Mouse (Mus musculus) forebrain, embryonic 11.5 days (tissue): Measurements from ENCODE around the gene Gm13279. TPM values are rescaled to one million over a fixed set of nuclear protein-coding genes. Genes with fewer than 3 reads are reported as not detected.

Experiments
- ATAC-seq: fragments of 200-750 bp; cut with Nextera tagmentation; replicated peaks from 2 replicates; pipeline ENCODE4 v1.8.0; 2017; ENCODE audit warnings: moderate TSS enrichment; ENCODE audit not compliant: low FRiP score
- DNase-seq: peaks from one replicate; pipeline ENCODE4 v3.0.0-alpha.2; 2017; ENCODE audit warnings: low spot score
- H3K27ac ChIP-seq: fragments of 300-500 bp; sonication (generic); 2 replicates; pipeline ENCODE4 v1.5.1; 2014; ENCODE audit warnings: low read depth, low read length
- H3K27me3 ChIP-seq: fragments of 300-500 bp; sonication (generic); 2 replicates; pipeline ENCODE4 v1.6.1; 2014; ENCODE audit warnings: mild to moderate bottlenecking, low read length, mixed read lengths; ENCODE audit not compliant: control insufficient read depth, insufficient read depth
- H3K36me3 ChIP-seq: fragments of 300-500 bp; sonication (generic); 2 replicates; pipeline ENCODE4 v1.6.1; 2014; ENCODE audit warnings: mild to moderate bottlenecking, low read length, moderate library complexity, mixed read lengths; ENCODE audit not compliant: control insufficient read depth, insufficient read depth
- H3K4me1 ChIP-seq: fragments of 300-500 bp; sonication (generic); replicated peaks from 2 replicates; pipeline ENCODE4 v1.6.1; 2014; ENCODE audit warnings: low read length, mixed read lengths; ENCODE audit not compliant: control insufficient read depth, insufficient read depth
- H3K4me2 ChIP-seq: fragments of 300-500 bp; sonication (generic); 2 replicates; pipeline ENCODE4 v1.6.1; 2014; ENCODE audit warnings: low read depth, mild to moderate bottlenecking, low read length, moderate library complexity, mixed read lengths; ENCODE audit not compliant: severe bottlenecking
- H3K4me3 ChIP-seq: fragments of 300-500 bp; sonication (generic); 2 replicates; pipeline ENCODE4 v1.5.1; 2014; ENCODE audit warnings: low read depth, low read length
- H3K9ac ChIP-seq: fragments of 300-500 bp; sonication (generic); 2 replicates; pipeline ENCODE4 v1.6.1; 2014; ENCODE audit warnings: low read length
- H3K9me3 ChIP-seq: fragments of 300-500 bp; sonication (generic); 2 replicates; pipeline ENCODE4 v1.6.1; 2016; ENCODE audit warnings: low read length, mixed read lengths; ENCODE audit not compliant: control insufficient read depth
- WGBS: fragments of 180-500 bp; shearing (Covaris S2); extraction: QIAGEN DNeasy Blood & Tissue Kit; methylation state at CpG from one replicate; pipeline ENCODE4 v1.1.7; 2014; 5-methylcytosine and 5-hydroxymethylcytosine counted together
- polyA plus RNA-seq: library from polyadenylated mRNA; unstranded; fragments of >200 nt; fragmentation: Nextera tagmentation; extraction: Ambion mirVana; gene quantifications from 2 replicates; pipeline ENCODE4 v1.2.1, GENCODE M21; 2014

Gm13279 gene
- polyA plus RNA-seq, 1 experiment from 2014 or later: not detected

- H3K9ac ChIP-seq: no peak overlapping the region
- H3K4me3 ChIP-seq: no peak overlapping the region
- no peak overlapping the region for H3K4me2 ChIP-seq
- H3K27me3 ChIP-seq: no peaks in the 10 kb centered on the region
- no peaks in the 10 kb centered on the region for H3K4me1 ChIP-seq
- no peaks in the 10 kb centered on the region for H3K36me3 ChIP-seq
- 51% methylated on average over 2 of the region's 2 CpGs for WGBS
- H3K27ac ChIP-seq: no peak overlapping the region
- DNase-seq: no peak
- ATAC-seq: no peak
- no peaks in the 10 kb centered on the region for H3K9me3 ChIP-seq
Observed at GRCm38 (mm10) chr4:88845334-88845733, 48.1 kb downstream of the Gm13279 start.

Other genes starting within 250 kb of the Gm13279 start
- gene Ifna15, start 239.2 kb upstream of the Gm13279 start, polyA plus RNA-seq: not detected in 2 replicates
- not detected in 2 replicates for gene Ifna14, start 225.6 kb upstream of the Gm13279 start, polyA plus RNA-seq
- not detected in 2 replicates for gene Ifna9, start 205.0 kb upstream of the Gm13279 start, polyA plus RNA-seq
- gene Ifna12, start 194.0 kb upstream of the Gm13279 start, polyA plus RNA-seq: not detected in 2 replicates
- gene C87499, start 163.0 kb upstream of the Gm13279 start, polyA plus RNA-seq: not detected in 2 replicates
- gene Ifna13, start 152.9 kb upstream of the Gm13279 start, polyA plus RNA-seq: not detected in 2 replicates
- gene Ifna16, start 120.5 kb upstream of the Gm13279 start, polyA plus RNA-seq: not detected in 2 replicates
- gene Ifna2, start 113.5 kb upstream of the Gm13279 start, polyA plus RNA-seq: not detected in 2 replicates
- not detected in 2 replicates for gene Ifnab, start 106.0 kb upstream of the Gm13279 start, polyA plus RNA-seq
- gene Gm26566, start 75.6 kb upstream of the Gm13279 start, polyA plus RNA-seq: 0.81 and 1.3 TPM in 2 replicates
- gene Klhl9, start 74.9 kb upstream of the Gm13279 start, polyA plus RNA-seq: 136 and 144 TPM in 2 replicates
- gene Gm13271, start 42.5 kb upstream of the Gm13279 start, polyA plus RNA-seq: not detected in 2 replicates
- 0.19 TPM in 1 of 2 replicates, not detected in the other for gene Gm13283, start 37.3 kb upstream of the Gm13279 start, polyA plus RNA-seq
- gene Gm13290, start 23.6 kb upstream of the Gm13279 start, polyA plus RNA-seq: 0.20 and 0.53 TPM in 2 replicates
- not detected in 2 replicates for gene Gm13289, start 20.5 kb upstream of the Gm13279 start, polyA plus RNA-seq
- not detected in 2 replicates for gene Gm13272, start 17.5 kb upstream of the Gm13279 start, polyA plus RNA-seq
- not detected in 2 replicates for gene Ifnz, start 15.3 kb upstream of the Gm13279 start, polyA plus RNA-seq
- gene Gm13276, start 11.7 kb upstream of the Gm13279 start, polyA plus RNA-seq: not detected in 2 replicates
- not detected in 2 replicates for gene Gm13277, start 8.8 kb upstream of the Gm13279 start, polyA plus RNA-seq
- gene Gm13278, start 5.8 kb upstream of the Gm13279 start, polyA plus RNA-seq: not detected in 2 replicates
- not detected in 2 replicates for gene Gm13275, start 2.9 kb upstream of the Gm13279 start, polyA plus RNA-seq
- 1.3 TPM in 1 of 2 replicates, not detected in the other for gene Gm13285, start 2.3 kb downstream of the Gm13279 start, polyA plus RNA-seq
- gene Gm13287, start 5.9 kb downstream of the Gm13279 start, polyA plus RNA-seq: not detected in 2 replicates
- gene Gm13288, start 8.1 kb downstream of the Gm13279 start, polyA plus RNA-seq: not detected in 2 replicates
- gene Ifna7, start 18.8 kb downstream of the Gm13279 start, polyA plus RNA-seq: not detected in 2 replicates
- not detected in 2 replicates for gene Ifna11, start 22.6 kb downstream of the Gm13279 start, polyA plus RNA-seq
- gene Ifna6, start 30.0 kb downstream of the Gm13279 start, polyA plus RNA-seq: not detected in 2 replicates
- gene Ifna5, start 38.1 kb downstream of the Gm13279 start, polyA plus RNA-seq: not detected in 2 replicates
- gene Ifna4, start 44.5 kb downstream of the Gm13279 start, polyA plus RNA-seq: not detected in 2 replicates
- gene Ifna1, start 52.7 kb downstream of the Gm13279 start, polyA plus RNA-seq: not detected in 2 replicates
- not detected in 2 replicates for gene Ifne, start 82.8 kb downstream of the Gm13279 start, polyA plus RNA-seq